Mouse (Mus musculus) cerebellum, adult 2 months (tissue): ENCODE measurements at regions not wholly inside any gene's neighbourhood (a gene's known extent, or its start where the extent isn't known, plus 50 kb on each side); places are given as distances from the start of the nearest gene placed in this dataset.

ENCODE experiments used
- DNase-seq, 2 experiments: peaks; one replicate each; pipeline ENCODE4 v3.0.0; 2021
- H3K27ac ChIP-seq: fragments of 200-500 bp; 2 replicates; pipeline ENCODE4 v1.5.1; 2012; ENCODE audit warnings: low read length, control low read depth, inconsistent platforms; ENCODE audit not compliant: insufficient read depth
- H3K27me3 ChIP-seq: fragments of 200-500 bp; 2 replicates; pipeline ENCODE4 v1.6.1; 2012; ENCODE audit warnings: inconsistent platforms, mild to moderate bottlenecking, low read length, moderate library complexity; ENCODE audit not compliant: control insufficient read depth, insufficient read depth
- H3K4me1 ChIP-seq: fragments of 200-500 bp; 2 replicates; pipeline ENCODE4 v1.6.1; 2011; ENCODE audit warnings: low read length; ENCODE audit not compliant: control insufficient read depth, insufficient read depth
- H3K4me3 ChIP-seq: fragments of 200-500 bp; replicated peaks from 2 replicates; pipeline ENCODE3; 2011; ENCODE audit warnings: mild to moderate bottlenecking, low read depth, low read length, control low read depth; ENCODE audit not compliant: insufficient read depth
- CTCF ChIP-seq: fragments of 200-500 bp; IDR thresholded peaks from 2 replicates; pipeline ENCODE4 v1.5.1; 2011; ENCODE audit warnings: low read depth, mild to moderate bottlenecking, control low read depth, low read length, moderate library complexity, borderline replicate concordance; ENCODE audit not compliant: insufficient read depth
- POLR2A ChIP-seq: fragments of 200-500 bp; IDR thresholded peaks from 2 replicates; pipeline ENCODE4 v1.6.1; 2011; ENCODE audit warnings: low read length, control low read depth, borderline replicate concordance; ENCODE audit not compliant: insufficient read depth
- WGBS: fragments of 180-500 bp; shearing (Covaris S2); methylation state at CpG from one replicate; pipeline ENCODE4 v1.1.7; 2018; 5-methylcytosine and 5-hydroxymethylcytosine counted together

DNA sequence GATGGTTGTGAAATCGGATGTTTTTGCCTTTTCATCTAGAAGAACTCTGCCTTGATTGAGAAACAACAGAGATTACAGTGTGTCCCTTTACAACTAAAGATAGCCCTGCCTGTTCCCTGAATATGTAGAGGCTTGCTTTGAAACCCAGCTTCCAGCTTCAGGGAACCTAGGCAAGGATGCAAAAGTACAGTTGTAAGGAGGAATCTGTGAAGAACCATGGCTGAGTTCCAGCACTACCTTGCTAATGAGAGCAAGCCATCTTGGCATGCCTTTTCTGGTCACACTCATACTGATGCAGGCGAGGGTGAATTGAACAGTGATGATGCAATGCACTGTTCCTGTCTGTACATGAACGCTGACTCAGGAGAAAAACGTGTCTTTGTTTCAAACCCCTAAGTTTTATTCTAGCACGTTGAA lies 641.2 kb downstream of the Robo2 start:
- WGBS = 53% methylated on average over 5 of the region's 5 CpGs
- H3K27me3 ChIP-seq = no peaks in the 10 kb centered on the region
- no peak for DNase-seq
- no peaks in the 10 kb centered on the region for H3K4me1 ChIP-seq
- TF ChIP-seq POLR2A = no peak
- no peak for TF ChIP-seq CTCF
- no peak overlapping the region for H3K27ac ChIP-seq
- no peak overlapping the region for H3K4me3 ChIP-seq

DNA sequence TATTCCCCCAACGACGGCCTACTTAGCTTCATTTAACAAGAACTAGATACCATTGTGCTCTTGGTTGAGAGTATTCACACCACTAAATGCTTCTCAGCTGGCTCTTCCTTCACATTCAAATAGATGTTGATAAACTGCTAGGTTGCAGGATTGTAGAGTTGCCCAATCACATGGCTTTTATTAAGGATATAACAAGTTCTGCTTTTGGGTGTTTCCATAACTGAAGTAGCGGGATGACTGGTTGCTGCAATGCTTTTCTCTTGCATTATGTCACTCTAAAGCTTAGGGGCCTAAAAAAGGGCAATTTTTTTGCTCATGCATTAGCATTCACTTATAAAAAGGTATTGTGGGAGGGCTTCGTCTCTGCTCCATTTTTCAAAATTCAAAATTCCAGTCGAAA lies 641.9 kb downstream of the Robo2 start:
- TF ChIP-seq CTCF = no peak
- no peak for TF ChIP-seq POLR2A
- no peaks in the 10 kb centered on the region for H3K27me3 ChIP-seq
- 93% methylated on average over 5 of the region's 5 CpGs for WGBS
- H3K4me1 ChIP-seq = no peaks in the 10 kb centered on the region
- H3K27ac ChIP-seq = no peak overlapping the region
- no peak for DNase-seq
- H3K4me3 ChIP-seq = no peak overlapping the region

DNA sequence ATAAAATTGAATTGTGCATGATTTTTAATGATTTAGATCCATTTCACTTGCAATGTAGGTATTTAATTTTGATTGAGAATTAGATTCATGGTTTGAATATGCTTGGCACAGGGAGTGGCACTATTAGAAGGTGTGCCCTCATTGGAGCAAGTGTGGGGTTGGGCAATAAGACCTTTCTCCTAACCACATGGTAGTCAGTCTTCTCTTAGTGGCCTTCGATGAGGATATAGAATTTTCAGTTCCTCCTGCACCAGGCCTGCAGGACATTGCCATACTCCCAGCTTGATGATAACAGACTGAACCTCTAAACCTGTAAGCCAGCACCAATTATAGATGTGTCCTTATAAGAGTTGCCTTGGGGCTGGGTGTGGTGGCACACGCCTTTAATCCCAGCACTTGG lies 642.9 kb downstream of the Robo2 start:
- Histone ChIP-seq H3K4me1 (no peaks in the 10 kb centered on the region), H3K27me3 (no peaks in the 10 kb centered on the region), H3K27ac (no peak overlapping the region), H3K4me3 (no peak overlapping the region)
- DNase-seq = no peak
- WGBS = 97% methylated on average over 2 of the region's 2 CpGs
- TF ChIP-seq POLR2A (no peak), CTCF (no peak)

- 71% methylated on average over 3 of the region's 3 CpGs for WGBS
- H3K27me3 ChIP-seq = no peaks in the 10 kb centered on the region
- H3K4me3 ChIP-seq = no peak overlapping the region
- TF ChIP-seq POLR2A = no peak
- TF ChIP-seq CTCF = no peak
- no peak overlapping the region for H3K27ac ChIP-seq
- H3K4me1 ChIP-seq = no peaks in the 10 kb centered on the region
- DNase-seq = no peak
Observed at GRCm38 (mm10) chr16:73765184-73765583, 646.4 kb downstream of the Robo2 start.

DNA sequence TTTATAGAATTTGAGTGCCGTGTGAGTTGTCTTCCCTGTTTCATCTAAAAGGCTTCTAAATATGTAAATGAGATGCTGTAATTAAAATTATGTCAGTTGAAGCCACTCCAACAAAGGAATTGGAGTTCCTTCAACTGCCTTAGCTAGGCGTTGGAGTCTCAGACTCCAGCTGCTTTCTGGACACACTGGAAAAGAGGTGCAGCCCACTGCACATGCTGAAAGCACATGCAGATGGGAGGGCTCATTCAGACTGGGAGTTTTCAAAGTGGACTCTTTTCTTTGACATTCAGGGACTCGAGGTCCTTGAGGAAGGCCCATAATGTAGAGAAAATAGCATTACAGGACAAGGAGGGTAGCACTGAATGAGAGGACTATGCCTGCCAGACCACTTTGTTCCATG lies 650.7 kb downstream of the Robo2 start:
- TF ChIP-seq CTCF = no peak
- TF ChIP-seq POLR2A = no peak
- no peaks in the 10 kb centered on the region for H3K27me3 ChIP-seq
- 22% methylated on average over 3 of the region's 3 CpGs for WGBS
- no peak for DNase-seq
- no peak overlapping the region for H3K4me3 ChIP-seq
- no peaks in the 10 kb centered on the region for H3K4me1 ChIP-seq
- H3K27ac ChIP-seq = no peak overlapping the region

DNA sequence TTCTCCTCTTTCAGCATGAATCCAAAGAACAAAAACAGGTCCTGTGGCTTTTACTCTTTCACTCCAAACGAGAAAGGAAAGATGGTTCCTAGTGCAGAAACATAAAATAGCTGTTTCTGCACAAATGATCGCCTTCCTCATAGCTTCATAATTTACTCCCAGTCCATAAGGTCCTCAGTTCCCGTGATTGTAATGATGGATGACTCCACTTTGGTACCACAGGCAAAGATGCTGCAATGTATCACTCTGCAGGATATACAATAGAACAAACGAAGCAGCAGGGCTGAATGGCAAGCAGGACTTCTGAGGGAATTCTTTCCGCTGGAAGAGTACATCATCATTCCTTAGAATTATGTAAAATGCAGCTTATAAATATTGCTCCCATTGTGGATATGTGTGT lies 652.8 kb downstream of the Robo2 start:
- Histone ChIP-seq H3K4me1 (no peaks in the 10 kb centered on the region), H3K27me3 (no peaks in the 10 kb centered on the region), H3K27ac (no peak overlapping the region), H3K4me3 (no peak overlapping the region)
- TF ChIP-seq POLR2A (no peak), CTCF (no peak)
- DNase-seq = no peak
- WGBS = 67% methylated on average over 5 of the region's 5 CpGs

DNA sequence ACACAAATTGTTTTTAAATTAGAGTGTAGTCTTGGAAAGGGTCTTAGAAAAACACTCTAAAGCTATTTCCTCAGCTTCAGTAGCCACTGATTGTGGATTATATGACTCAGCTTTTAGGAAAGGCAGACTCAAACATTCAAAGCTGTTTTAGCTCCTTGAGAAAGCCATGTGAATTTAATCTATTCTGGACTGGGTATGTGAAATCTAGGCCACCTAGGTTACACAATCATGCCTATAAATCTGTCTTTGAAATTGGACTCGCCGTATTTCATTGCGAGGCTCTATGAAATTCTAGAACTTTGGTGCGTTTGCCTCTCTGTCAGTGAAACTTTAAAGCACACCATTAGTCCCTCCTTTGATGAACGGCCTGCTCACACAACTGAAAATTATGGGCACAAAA lies 657.3 kb downstream of the Robo2 start:
- no peak for DNase-seq
- H3K4me3 ChIP-seq = no peak overlapping the region
- H3K4me1 ChIP-seq = no peaks in the 10 kb centered on the region
- no peaks in the 10 kb centered on the region for H3K27me3 ChIP-seq
- no peak overlapping the region for H3K27ac ChIP-seq
- 95% methylated on average over 5 of the region's 5 CpGs for WGBS
- TF ChIP-seq POLR2A (no peak), CTCF (no peak)

DNA sequence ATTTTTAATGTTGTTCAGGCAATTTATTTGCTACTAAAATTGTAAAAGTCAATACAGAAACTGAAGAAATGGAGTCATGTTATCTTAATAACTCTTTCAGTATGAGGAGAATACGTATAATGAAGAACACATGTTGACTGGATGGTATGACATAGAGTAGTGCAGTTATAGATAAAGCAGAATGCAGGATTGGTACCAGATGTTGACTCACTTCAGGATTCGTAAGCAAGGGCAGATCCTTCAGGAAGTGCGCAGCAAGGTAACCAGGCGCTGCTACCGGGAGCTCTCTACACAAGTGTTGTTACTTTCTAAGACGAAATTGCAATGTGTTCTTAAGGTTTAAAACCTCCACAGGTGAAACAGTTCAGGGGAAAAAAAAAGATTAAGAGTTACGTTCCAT lies 683.3 kb downstream of the Robo2 start:
- Histone ChIP-seq H3K27ac (no peak overlapping the region), H3K4me1 (no peaks in the 10 kb centered on the region), H3K27me3 (no peaks in the 10 kb centered on the region), H3K4me3 (no peak overlapping the region)
- 91% methylated on average over 7 of the region's 7 CpGs for WGBS
- no peak for DNase-seq
- TF ChIP-seq CTCF (no peak), POLR2A (no peak)
